Mouse (Mus musculus) MEL (cell line): ENCODE data around the gene Otulinl. TPM values are rescaled to one million over a fixed set of nuclear protein-coding genes. Genes with fewer than 3 reads are reported as not detected.

ENCODE experiments used
- DNase-seq: peaks from one replicate; pipeline ENCODE4 v3.0.0; 2011; ENCODE audit warnings: low read depth, low spot score
- H3K27ac ChIP-seq: 2 replicates; pipeline ENCODE4 v1.5.1; 2012; ENCODE audit warnings: low read depth, mild to moderate bottlenecking, control low read depth, low read length, moderate library complexity; ENCODE audit not compliant: control insufficient read depth
- H3K27me3 ChIP-seq, 2 experiments: fragments of 150-350 bp in 1 of 2; sonication (generic) in 1 of 2; 2 replicates each; pipeline ENCODE4 v1.6.1; 2012; ENCODE audit warnings: low read length in 2 of 2, mild to moderate bottlenecking in 2 of 2, improper control_type of control experiment in 1 of 2, moderate library complexity in 1 of 2; ENCODE audit not compliant: insufficient read depth in 2 of 2, control insufficient read depth in 1 of 2
- H3K36me3 ChIP-seq, 2 experiments: 2 replicates each; pipeline ENCODE4 v1.6.1; 2012 to 2014; ENCODE audit warnings: low read length in 2 of 2, improper control_type of control experiment in 1 of 2, inconsistent platforms in 1 of 2, mild to moderate bottlenecking in 1 of 2; ENCODE audit not compliant: insufficient read depth in 2 of 2, control insufficient read depth in 1 of 2
- H3K4me1 ChIP-seq, 2 experiments: fragments of 150-350 bp in 1 of 2; sonication (generic) in 1 of 2; 2 replicates each; pipeline ENCODE4 v1.6.1; 2012; ENCODE audit warnings: low read length in 2 of 2, improper control_type of control experiment in 1 of 2, mild to moderate bottlenecking in 1 of 2; ENCODE audit not compliant: insufficient read depth in 2 of 2, control insufficient read depth in 1 of 2
- H3K4me3 ChIP-seq, 2 experiments: fragments of 150-350 bp in 1 of 2; sonication (generic) in 1 of 2; 2 replicates each; pipeline ENCODE4 v1.5.1; 2012; ENCODE audit warnings: low read depth in 2 of 2, low read length in 2 of 2, mild to moderate bottlenecking in 2 of 2, moderate library complexity in 2 of 2, control low read depth in 1 of 2, improper control_type of control experiment in 1 of 2; ENCODE audit not compliant: control insufficient read depth in 1 of 2, insufficient read depth in 1 of 2
- H3K79me2 ChIP-seq: 2 replicates; pipeline ENCODE4 v1.6.1; 2012; ENCODE audit warnings: mild to moderate bottlenecking, low read length, moderate library complexity; ENCODE audit not compliant: control insufficient read depth, poor library complexity, insufficient read depth
- H3K9ac ChIP-seq: 2 replicates; pipeline ENCODE4 v1.6.1; 2012; ENCODE audit warnings: low read depth, mild to moderate bottlenecking, control low read depth, low read length, moderate library complexity; ENCODE audit not compliant: control insufficient read depth, poor library complexity, severe bottlenecking
- H3K9me3 ChIP-seq: fragments of 150-350 bp; sonication (generic); replicated peaks from 2 replicates; pipeline ENCODE4 v1.6.1; 2012; ENCODE audit warnings: mild to moderate bottlenecking, low read length, improper control_type of control experiment, moderate library complexity; ENCODE audit not compliant: insufficient read depth
- BHLHE40 ChIP-seq: IDR thresholded peaks from 2 replicates; pipeline ENCODE4 v1.6.1; 2012; ENCODE audit warnings: low read depth, mild to moderate bottlenecking, inconsistent platforms, low read length, improper control_type of control experiment, borderline replicate concordance
- CHD2 ChIP-seq: IDR thresholded peaks from 2 replicates; pipeline ENCODE4 v1.6.1; 2011; ENCODE audit warnings: low read length, improper control_type of control experiment
- GABPA ChIP-seq: IDR thresholded peaks from 2 replicates; pipeline ENCODE4 v1.6.1; 2012; ENCODE audit warnings: low read depth, mild to moderate bottlenecking, inconsistent platforms, low read length, improper control_type of control experiment, moderate library complexity
- GATA1 ChIP-seq: IDR thresholded peaks from 2 replicates; pipeline ENCODE4 v1.6.1; 2011; ENCODE audit warnings: low read depth, low read length, improper control_type of control experiment
- MAFK ChIP-seq: IDR thresholded peaks from 2 replicates; pipeline ENCODE4 v1.6.1; 2011; ENCODE audit warnings: low read depth, mild to moderate bottlenecking, low read length, improper control_type of control experiment, borderline replicate concordance
- MAX ChIP-seq: IDR thresholded peaks from 2 replicates; pipeline ENCODE4 v1.6.1; 2011; ENCODE audit warnings: low read length, improper control_type of control experiment
- MAZ ChIP-seq: IDR thresholded peaks from 2 replicates; pipeline ENCODE4 v1.6.1; 2012; ENCODE audit warnings: low read depth, mild to moderate bottlenecking, inconsistent platforms, low read length, improper control_type of control experiment
- MYB ChIP-seq: IDR thresholded peaks from 2 replicates; pipeline ENCODE4 v1.6.1; 2011; ENCODE audit warnings: mild to moderate bottlenecking, low read depth, low read length, improper control_type of control experiment
- NRF1 ChIP-seq: IDR thresholded peaks from 2 replicates; pipeline ENCODE4 v1.6.1; 2014; ENCODE audit warnings: low read depth, mild to moderate bottlenecking, inconsistent platforms, low read length, improper control_type of control experiment, moderate library complexity; ENCODE audit not compliant: poor library complexity, insufficient read depth, severe bottlenecking
- POLR2A ChIP-seq, 2 experiments: IDR thresholded peaks; 2 replicates each; pipeline ENCODE4 v1.6.1; 2011 to 2012; ENCODE audit warnings: low read length in 2 of 2, mild to moderate bottlenecking in 2 of 2, control low read depth in 1 of 2, improper control_type of control experiment in 1 of 2, low read depth in 1 of 2, moderate library complexity in 1 of 2; ENCODE audit not compliant: control insufficient read depth in 1 of 2, insufficient read depth in 1 of 2, poor library complexity in 1 of 2
- POLR2AphosphoS2 ChIP-seq: IDR thresholded peaks from 2 replicates; pipeline ENCODE4 v1.6.1; 2011; ENCODE audit warnings: low read length, improper control_type of control experiment
- POLR2AphosphoS5 ChIP-seq: IDR thresholded peaks from 2 replicates; pipeline ENCODE4 v1.6.1; 2012; ENCODE audit warnings: low read depth, borderline replicate concordance, mild to moderate bottlenecking, inconsistent platforms, low read length, moderate library complexity, mixed read lengths
- SMC3 ChIP-seq: IDR thresholded peaks from 2 replicates; pipeline ENCODE4 v1.6.1; 2011; ENCODE audit warnings: low read depth, low read length, improper control_type of control experiment
- TCF12 ChIP-seq: IDR thresholded peaks from 2 replicates; pipeline ENCODE4 v1.6.1; 2014; ENCODE audit warnings: low read depth, mild to moderate bottlenecking, inconsistent platforms, low read length, improper control_type of control experiment, moderate library complexity
- USF1 ChIP-seq: IDR thresholded peaks from 2 replicates; pipeline ENCODE4 v1.6.1; 2014; ENCODE audit warnings: low read depth, mild to moderate bottlenecking, inconsistent platforms, low read length, improper control_type of control experiment, moderate library complexity
- USF2 ChIP-seq, 2 experiments: IDR thresholded peaks; 2 replicates each; pipeline ENCODE4 v1.6.1; 2011 to 2012; ENCODE audit warnings: improper control_type of control experiment in 2 of 2, low read length in 2 of 2, borderline replicate concordance in 1 of 2, inconsistent platforms in 1 of 2, low read depth in 1 of 2, mild to moderate bottlenecking in 1 of 2; ENCODE audit not compliant: insufficient read depth in 1 of 2
- ZKSCAN1 ChIP-seq: IDR thresholded peaks from 2 replicates; pipeline ENCODE4 v1.6.1; 2012; ENCODE audit warnings: low read depth, mild to moderate bottlenecking, inconsistent platforms, low read length, improper control_type of control experiment, moderate library complexity
- ZNF384 ChIP-seq: IDR thresholded peaks from 2 replicates; pipeline ENCODE4 v1.6.1; 2012; ENCODE audit warnings: low read depth, mild to moderate bottlenecking, inconsistent platforms, low read length, improper control_type of control experiment
- polyA plus RNA-seq, 2 experiments: library from polyadenylated mRNA; stranded (reverse) in 1 of 2; unstranded in 1 of 2; fragments of >175 nt in 1 of 2; fragments of >200 nt in 1 of 2; gene quantifications; 2 replicates each; pipeline versions ENCODE4 v1.2.1 to v1.2.4; 2012; ENCODE audit warnings: low replicate concordance in 2 of 2, low read depth in 1 of 2; ENCODE audit not compliant: insufficient read length in 2 of 2, insufficient read depth in 1 of 2, missing spikeins in 1 of 2
- total RNA-seq: library from RNA; depleted of rRNA; stranded (reverse); fragments of 300-350 nt; gene quantifications from 2 replicates; pipeline ENCODE4 v1.2.3, GENCODE M21; 2012

Gene Otulinl
- total and polyA plus RNA-seq, 3 experiments, result 0.14 to 0.50 TPM; not detected in 1

GRCm38 (mm10) chr15:27708968-27709612, 27.7 kb upstream of the Otulinl start:
- H3K79me2 ChIP-seq, result no peaks in the 10 kb centered on the region
- H3K27ac ChIP-seq, result no peak overlapping the region
- no peaks in the 10 kb centered on the region for H3K4me1 ChIP-seq
- DNase-seq, result no peak
- H3K9me3 ChIP-seq, result no peaks in the 10 kb centered on the region
- no peak overlapping the region for H3K4me3 ChIP-seq
- no peaks in the 10 kb centered on the region for H3K27me3 ChIP-seq
- H3K9ac ChIP-seq, result no peak overlapping the region
- TF ChIP-seq MAX, result no peak
- TF ChIP-seq POLR2A (IDR thresholded peaks at IDR 0.05; ENCODE audit: control insufficient read depth in 1 of 2, insufficient read depth in 1 of 2, low read depth in 1 of 2, low read length in 2 of 2, poor library complexity in 1 of 2), result no peak
- TF ChIP-seq POLR2AphosphoS5, result no peak
- no peak for TF ChIP-seq MAZ
- TF ChIP-seq GATA1, result no peak
- no peak for TF ChIP-seq CHD2
- no peak for TF ChIP-seq TCF12
- TF ChIP-seq MYB, result no peak
- TF ChIP-seq MAFK, result no peak
- TF ChIP-seq POLR2AphosphoS2, result no peak
- TF ChIP-seq GABPA, result no peak
- H3K36me3 ChIP-seq, result no peaks in the 10 kb centered on the region

- Histone ChIP-seq H3K4me1 (0 out of 4 replicates have a peak, but pooled peaks cover 0 to 2% of the 10 kb centered on the region in 2 experiments), H3K9ac (no peak overlapping the region), H3K27ac (no peak overlapping the region)
Measured at GRCm38 (mm10) chr15:27708499-27708898, 27.1 kb upstream of the Otulinl start.

More at GRCm38 (mm10) chr15:27708499-27708898, 27.1 kb upstream of the Otulinl start:
- DNase-seq, result peak; percentile 34
- H3K36me3 ChIP-seq, result no peaks in the 10 kb centered on the region; a peak in 1 of 4 replicates
- 0 out of 2 replicates have a peak, but pooled peaks have one; percentile 73 for TF ChIP-seq ZKSCAN1
- TF ChIP-seq MAX, result peak; percentile 90
- TF ChIP-seq NRF1, result no peak
- no peak for TF ChIP-seq SMC3
- TF ChIP-seq ZNF384, result peak; percentile 97
- TF ChIP-seq POLR2A (IDR thresholded peaks at IDR 0.05; ENCODE audit: control insufficient read depth in 1 of 2, insufficient read depth in 1 of 2, low read depth in 1 of 2, low read length in 2 of 2, poor library complexity in 1 of 2), result no peak
- TF ChIP-seq BHLHE40, result peak; percentile 81; the same call in 1 of the 2 replicates
- no peak for TF ChIP-seq MYB
- TF ChIP-seq USF2 (IDR thresholded peaks at IDR 0.05; ENCODE audit: borderline replicate concordance in 1 of 2, insufficient read depth in 1 of 2, low read depth in 1 of 2, low read length in 2 of 2), result peak; percentile 31 to 74; a peak in 3 of 4 replicates
- TF ChIP-seq USF1, result peak; percentile 93
- no peak overlapping the region for H3K4me3 ChIP-seq
- H3K9me3 ChIP-seq, result no peaks in the 10 kb centered on the region
- H3K79me2 ChIP-seq, result no peaks in the 10 kb centered on the region
- H3K27me3 ChIP-seq, result no peaks in the 10 kb centered on the region
